Mouse (Mus musculus) gastrocnemius, postnatal 14 days (tissue): ENCODE results near the gene Atg4a-ps. TPM values are rescaled to one million over a fixed set of nuclear protein-coding genes. Genes with fewer than 3 reads are reported as not detected.

ENCODE experiments used
- DNase-seq: peaks from one replicate; pipeline ENCODE4 v3.0.0; 2021; ENCODE audit warnings: mixed read lengths
- intact Hi-C: fragments of 180-260 bp; cut with DNase I; formaldehyde crosslinking; loops from one replicate; pipeline ENCODE4 v1.15.1; 2025; ENCODE audit warnings: low total_unique reads
- total RNA-seq, 2 experiments: library from RNA; stranded (reverse); gene quantifications; 2 replicates each; pipeline ENCODE4 v1.2.3; 2021

Gene Atg4a-ps
- total RNA-seq, 2 experiments from 2014 or later = 0.13 to 3.5 TPM

GRCm38 (mm10) chr3:103633831-103634230 lies 12.0 kb downstream of the Atg4a-ps start:
- no peak for DNase-seq
- intact Hi-C loops = no loop called here

GRCm38 (mm10) chr3:103633124-103633523 lies 12.7 kb downstream of the Atg4a-ps start:
- intact Hi-C loops = no loop called here

GRCm38 (mm10) chr3:103627661-103628060 lies 18.2 kb downstream of the Atg4a-ps start:
- intact Hi-C loops = no loop called here
- no peak for DNase-seq

More at GRCm38 (mm10) chr3:103633124-103633523, 12.7 kb downstream of the Atg4a-ps start:
- DNase-seq = no peak

GRCm38 (mm10) chr3:103626481-103626880 lies 19.4 kb downstream of the Atg4a-ps start:
- DNase-seq = no peak
- intact Hi-C loops = no loop called here

GRCm38 (mm10) chr3:103625169-103625568 lies 20.7 kb downstream of the Atg4a-ps start:
- intact Hi-C loops = no loop called here
- DNase-seq = no peak

- intact Hi-C loops = no loop called here
- DNase-seq = no peak
Measured at GRCm38 (mm10) chr3:103624591-103625051, 21.2 kb downstream of the Atg4a-ps start.

GRCm38 (mm10) chr3:103623893-103624470 lies 21.9 kb downstream of the Atg4a-ps start:
- intact Hi-C loops = no loop called here
- no peak for DNase-seq

GRCm38 (mm10) chr3:103620101-103620500 lies 25.8 kb downstream of the Atg4a-ps start:
- no peak for DNase-seq
- intact Hi-C loops = no loop called here

- DNase-seq = no peak
- intact Hi-C loops = no loop called here
Measured at GRCm38 (mm10) chr3:103616981-103617380, 28.9 kb downstream of the Atg4a-ps start.

GRCm38 (mm10) chr3:103615621-103616020 lies 30.2 kb downstream of the Atg4a-ps start:
- intact Hi-C loops = no loop called here
- DNase-seq = no peak

GRCm38 (mm10) chr3:103612636-103613355 lies 33.1 kb downstream of the Atg4a-ps start:
- intact Hi-C loops = no loop called here
- DNase-seq = peak; percentile 13

GRCm38 (mm10) chr3:103610231-103610630 lies 35.6 kb downstream of the Atg4a-ps start:
- no peak for DNase-seq
- intact Hi-C loops = no loop called here

- DNase-seq = no peak
- intact Hi-C loops = no loop called here
Measured at GRCm38 (mm10) chr3:103606660-103607595, 38.9 kb downstream of the Atg4a-ps start.

- no peak for DNase-seq
- intact Hi-C loops = no loop called here
Measured at GRCm38 (mm10) chr3:103606045-103606597, 39.7 kb downstream of the Atg4a-ps start.

- no peak for DNase-seq
- intact Hi-C loops = no loop called here
Measured at GRCm38 (mm10) chr3:103601561-103601960, 44.3 kb downstream of the Atg4a-ps start.

GRCm38 (mm10) chr3:103601011-103601410 lies 44.9 kb downstream of the Atg4a-ps start:
- DNase-seq = no peak
- intact Hi-C loops = no loop called here

- intact Hi-C loops = no loop called here
- no peak for DNase-seq
Measured at GRCm38 (mm10) chr3:103597586-103597985, 48.3 kb downstream of the Atg4a-ps start.

- intact Hi-C loops = no loop called here
- no peak for DNase-seq
Measured at GRCm38 (mm10) chr3:103595271-103595810, 50.5 kb downstream of the Atg4a-ps start.
